Mouse (Mus musculus) liver, embryonic 16.5 days (tissue): ENCODE data around the gene Ankrd13a. TPM values are rescaled to one million over a fixed set of nuclear protein-coding genes. Genes with fewer than 3 reads are reported as not detected.

Experiments used
- ATAC-seq: fragments of 200-750 bp; cut with Nextera tagmentation; 2 replicates; pipeline ENCODE4 v1.8.0; 2017; ENCODE audit warnings: low read depth, mild to moderate bottlenecking, moderate number of reproducible peaks, moderate library complexity
- H3K27ac ChIP-seq: fragments of 300-500 bp; sonication (generic); 2 replicates; pipeline ENCODE4 v1.5.1; 2014; ENCODE audit warnings: mild to moderate bottlenecking, low read length
- H3K27me3 ChIP-seq: fragments of 300-500 bp; sonication (generic); 2 replicates; pipeline ENCODE4 v1.6.1; 2014; ENCODE audit warnings: low read depth, low read length, mixed read lengths; ENCODE audit not compliant: control insufficient read depth, insufficient read depth
- H3K36me3 ChIP-seq: fragments of 300-500 bp; sonication (generic); 2 replicates; pipeline ENCODE4 v1.6.1; 2014; ENCODE audit warnings: mild to moderate bottlenecking; ENCODE audit not compliant: control insufficient read depth, insufficient read depth
- H3K4me1 ChIP-seq: fragments of 300-500 bp; sonication (generic); 2 replicates; pipeline ENCODE4 v1.6.1; 2014; ENCODE audit warnings: low read depth, low read length, mixed read lengths; ENCODE audit not compliant: control insufficient read depth
- H3K4me2 ChIP-seq: fragments of 300-500 bp; sonication (generic); 2 replicates; pipeline ENCODE4 v1.6.1; 2014; ENCODE audit warnings: low read depth, low read length, mixed read lengths
- H3K4me3 ChIP-seq: fragments of 300-500 bp; sonication (generic); 2 replicates; pipeline ENCODE4 v1.5.1; 2014; ENCODE audit warnings: low read depth, mild to moderate bottlenecking, low read length
- H3K9ac ChIP-seq: fragments of 300-500 bp; sonication (generic); 2 replicates; pipeline ENCODE4 v1.6.1; 2014; ENCODE audit warnings: low read depth, low read length
- H3K9me3 ChIP-seq: fragments of 300-500 bp; sonication (generic); replicated peaks from 2 replicates; pipeline ENCODE4 v1.6.1; 2016; ENCODE audit warnings: low read length; ENCODE audit not compliant: control insufficient read depth
- WGBS: fragments of 180-500 bp; shearing (Covaris S2); extraction: QIAGEN DNeasy Blood & Tissue Kit; methylation state at CpG from one replicate; pipeline ENCODE4 v1.1.7; 2014; ENCODE audit not compliant: insufficient replicate concordance; 5-methylcytosine and 5-hydroxymethylcytosine counted together
- polyA plus RNA-seq: library from polyadenylated mRNA; unstranded; fragments of >200 nt; fragmentation: Nextera tagmentation; extraction: Ambion mirVana; gene quantifications from 2 replicates; pipeline ENCODE4 v1.2.1, GENCODE M21; 2015

The Ankrd13a gene
- polyA plus RNA-seq, 1 experiment from 2014 or later, result 11.8 TPM

DNA sequence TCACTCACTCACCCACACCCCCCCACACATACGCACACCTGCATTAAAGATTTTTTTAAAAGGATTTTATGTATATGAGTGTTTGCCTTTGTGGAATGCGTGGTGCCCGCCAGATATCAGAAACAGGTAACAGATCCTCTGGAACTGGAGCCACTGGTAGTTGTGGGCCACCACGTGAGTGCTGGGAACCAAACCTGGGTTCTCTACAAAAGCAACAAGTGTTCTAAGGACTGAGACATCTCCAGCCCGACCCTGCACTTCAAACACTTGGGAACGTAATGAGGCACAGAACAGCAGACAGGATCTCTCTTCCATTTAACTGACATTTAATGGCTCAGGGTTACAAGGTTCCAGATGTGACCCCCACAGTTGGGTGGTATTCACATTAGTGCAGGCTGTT, 33.4 kb downstream of the Ankrd13a start:
- H3K9me3 ChIP-seq, result no peaks in the 10 kb centered on the region
- no peak overlapping the region for H3K9ac ChIP-seq
- H3K36me3 ChIP-seq, result peaks cover 18% of the 10 kb centered on the region
- H3K27ac ChIP-seq, result peak overlapping the region; percentile 68
- peaks cover 46% of the 10 kb centered on the region for H3K4me1 ChIP-seq
- peak overlapping the region; percentile 28 for H3K4me2 ChIP-seq
- no peaks in the 10 kb centered on the region for H3K27me3 ChIP-seq
- WGBS, result 30% methylated on average over 6 of the region's 6 CpGs
- H3K4me3 ChIP-seq, result no peak overlapping the region
- no peak for ATAC-seq

- H3K9me3 ChIP-seq, result no peaks in the 10 kb centered on the region
- H3K4me1 ChIP-seq, result peaks cover 46% of the 10 kb centered on the region
- no peak overlapping the region for H3K9ac ChIP-seq
- 23% methylated on average over 8 of the region's 8 CpGs for WGBS
- ATAC-seq, result peak; percentile 52
- peaks cover 16% of the 10 kb centered on the region for H3K36me3 ChIP-seq
- H3K4me3 ChIP-seq, result no peak overlapping the region
- no peak overlapping the region for H3K4me2 ChIP-seq
- H3K27me3 ChIP-seq, result no peaks in the 10 kb centered on the region
- H3K27ac ChIP-seq, result no peak overlapping the region
Measured at GRCm38 (mm10) chr5:114808385-114808784, 33.9 kb downstream of the Ankrd13a start.

DNA sequence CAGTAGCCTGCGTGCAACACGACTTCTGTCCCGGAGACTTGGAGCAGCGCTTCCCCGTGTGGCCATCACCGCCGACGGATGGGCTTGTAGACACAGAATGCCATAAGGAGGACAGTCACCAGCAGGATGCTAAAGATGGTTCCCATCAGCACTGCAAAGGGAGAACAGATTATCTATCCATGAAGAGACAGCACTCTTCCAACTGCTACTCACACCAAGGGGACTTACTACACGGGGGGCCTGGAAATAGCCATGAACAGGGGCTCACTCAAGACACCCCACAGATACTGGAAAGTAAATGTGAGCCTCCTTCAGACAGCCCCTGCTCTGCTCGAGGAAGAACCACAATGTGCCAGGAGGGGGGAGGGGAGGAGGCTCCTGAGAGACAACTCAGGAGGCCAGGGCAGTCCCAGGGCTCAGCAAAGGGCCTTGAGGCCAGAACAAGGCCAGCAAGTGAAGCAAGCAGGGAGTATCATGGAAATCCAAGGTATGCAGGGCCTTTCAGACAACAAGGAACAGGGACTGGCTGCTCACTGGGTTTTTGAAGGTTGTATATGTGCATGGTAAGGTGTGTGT, 34.8 kb downstream of the Ankrd13a start:
- Histone ChIP-seq H3K27me3 (no peaks in the 10 kb centered on the region), H3K4me2 (no peak overlapping the region)
- WGBS, result 74% methylated on average over 10 of the region's 10 CpGs

DNA sequence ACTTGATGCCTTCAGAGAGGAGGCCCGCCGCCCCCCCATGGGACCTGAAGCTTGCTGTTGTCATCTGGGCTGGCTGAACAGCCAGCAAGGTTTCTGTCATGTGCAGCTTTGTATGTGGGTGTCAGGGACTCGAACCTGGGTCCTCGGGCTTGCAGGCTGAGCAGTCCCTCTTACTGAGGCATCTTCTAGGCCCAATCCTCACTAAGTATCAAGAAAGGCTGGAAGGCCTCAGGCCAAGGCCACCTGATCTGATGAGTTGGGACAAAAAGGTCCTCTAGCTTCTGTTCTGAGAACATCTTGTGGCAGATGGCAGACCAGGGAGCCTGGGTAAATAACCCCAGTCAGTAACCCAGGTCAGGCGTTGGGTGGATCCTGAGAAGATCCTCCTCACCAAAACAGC, 35.3 kb downstream of the Ankrd13a start:
- Histone ChIP-seq H3K4me1 (peaks cover 46% of the 10 kb centered on the region), H3K36me3 (peaks cover 2% of the 10 kb centered on the region), H3K4me2 (no peak overlapping the region), H3K9me3 (no peaks in the 10 kb centered on the region), H3K4me3 (no peak overlapping the region), H3K27ac (no peak overlapping the region), H3K27me3 (no peaks in the 10 kb centered on the region), H3K9ac (no peak overlapping the region)
- 59% methylated on average over 5 of the region's 5 CpGs for whole genome bisulfite sequencing
- no peak for ATAC-seq

More for the DNA sequence above, 34.8 kb downstream of the Ankrd13a start:
- ATAC-seq, result no peak
- H3K9me3 ChIP-seq, result no peaks in the 10 kb centered on the region
- H3K4me3 ChIP-seq, result no peak overlapping the region
- H3K36me3 ChIP-seq, result peaks cover 7% of the 10 kb centered on the region
- H3K4me1 ChIP-seq, result peaks cover 46% of the 10 kb centered on the region
- no peak overlapping the region for H3K27ac ChIP-seq
- no peak overlapping the region for H3K9ac ChIP-seq

DNA sequence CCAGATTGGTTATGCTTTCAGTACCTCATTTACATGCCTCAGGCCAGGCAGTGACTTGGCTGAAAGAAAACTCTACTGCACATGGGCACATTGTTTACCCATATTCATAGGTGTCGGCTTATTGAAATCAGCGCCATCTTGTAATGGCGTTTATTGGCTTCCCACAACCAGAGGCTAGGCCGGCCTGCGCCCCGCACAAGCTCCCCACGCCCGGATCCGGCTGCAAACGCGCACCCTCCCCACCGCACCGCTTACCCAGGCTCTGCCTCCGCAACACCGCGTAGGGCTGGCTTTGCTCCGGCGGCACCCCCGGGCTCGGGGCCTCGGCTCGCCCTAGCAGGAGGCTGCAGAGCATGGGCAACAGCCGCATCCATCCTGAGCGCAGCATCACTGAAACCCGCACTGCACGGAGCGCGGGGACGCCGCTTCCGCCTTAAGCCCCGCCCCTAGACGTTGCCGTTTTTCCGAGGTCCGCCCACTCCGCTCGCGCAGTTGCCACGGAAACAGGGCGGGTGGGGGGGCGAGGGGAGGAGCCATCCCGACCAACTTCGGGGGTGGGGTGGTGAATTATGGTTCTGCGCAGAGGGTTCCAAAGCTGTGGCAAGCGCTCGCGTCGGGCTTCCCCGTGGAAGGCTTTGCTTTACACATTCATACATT, 39.2 kb downstream of the Ankrd13a start:
- ATAC-seq, result peak; percentile 86
- peak overlapping the region; percentile 75 for H3K9ac ChIP-seq
- WGBS, result under 1% methylated on average over 50 of the region's 50 CpGs
- peak overlapping the region; percentile 82 for H3K4me2 ChIP-seq
- peak overlapping the region; percentile 88 for H3K4me3 ChIP-seq
- H3K36me3 ChIP-seq, result no peaks in the 10 kb centered on the region
- no peaks in the 10 kb centered on the region for H3K27me3 ChIP-seq
- H3K9me3 ChIP-seq, result no peaks in the 10 kb centered on the region
- peak overlapping the region; percentile 54; the same call in 1 of the 2 replicates for H3K27ac ChIP-seq
- H3K4me1 ChIP-seq, result peaks cover 13% of the 10 kb centered on the region

GRCm38 (mm10) chr5:114816599-114816998, 42.1 kb downstream of the Ankrd13a start:
- 65% methylated on average over 6 of the region's 6 CpGs for WGBS
- no peak overlapping the region for H3K9ac ChIP-seq
- H3K4me3 ChIP-seq, result no peak overlapping the region

DNA sequence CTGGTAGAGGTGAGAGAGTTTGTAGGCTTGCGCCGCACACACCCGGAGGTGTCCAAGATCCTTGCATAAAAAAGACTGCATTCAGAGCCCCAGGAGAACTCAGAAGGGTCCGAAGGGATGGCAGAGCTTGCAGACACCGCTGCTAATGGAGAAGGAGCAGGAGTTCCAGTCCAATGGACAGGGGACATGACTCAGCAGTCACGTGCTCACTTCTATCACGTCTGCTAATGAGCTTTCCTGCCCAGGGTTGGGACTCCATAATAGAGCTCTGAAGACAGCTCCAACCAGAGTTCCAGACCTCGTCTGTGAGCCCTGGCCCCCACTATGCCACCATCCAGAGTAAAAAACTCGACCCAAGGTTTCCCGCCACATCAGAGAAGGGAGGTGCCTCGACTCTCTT, 43.6 kb downstream of the Ankrd13a start:
- H3K27me3 ChIP-seq, result no peaks in the 10 kb centered on the region
- no peaks in the 10 kb centered on the region; the same call in none of the 2 replicates for H3K4me1 ChIP-seq
- no peak overlapping the region for H3K27ac ChIP-seq
- H3K4me3 ChIP-seq, result no peak overlapping the region
- no peaks in the 10 kb centered on the region for H3K9me3 ChIP-seq
- H3K9ac ChIP-seq, result no peak overlapping the region
- 55% methylated on average over 10 of the region's 11 CpGs for WGBS
- ATAC-seq, result peak; percentile 53
- H3K36me3 ChIP-seq, result no peaks in the 10 kb centered on the region
- H3K4me2 ChIP-seq, result no peak overlapping the region

More at GRCm38 (mm10) chr5:114816599-114816998, 42.1 kb downstream of the Ankrd13a start:
- peaks cover 5% of the 10 kb centered on the region for H3K4me1 ChIP-seq
- ATAC-seq, result no peak
- no peaks in the 10 kb centered on the region for H3K9me3 ChIP-seq
- no peak overlapping the region for H3K4me2 ChIP-seq
- H3K36me3 ChIP-seq, result no peaks in the 10 kb centered on the region
- H3K27me3 ChIP-seq, result no peaks in the 10 kb centered on the region
- H3K27ac ChIP-seq, result no peak overlapping the region

- Histone ChIP-seq H3K4me3 (peak within 1 kb of the TSS; percentile 80), H3K27me3 (no peaks in the 10 kb centered on the region), H3K9me3 (no peaks in the 10 kb centered on the region), H3K27ac (peak within 1 kb of the TSS; percentile 57; the same call in 1 of the 2 replicates), H3K9ac (peak within 1 kb of the TSS; percentile 68), H3K4me1 (peaks cover 8% of the 10 kb centered on the region), H3K36me3 (no peaks in the 10 kb centered on the region), H3K4me2 (peak within 1 kb of the TSS; percentile 96)
- WGBS, result 9% methylated on average over 53 of the region's 53 CpGs
- ATAC-seq, result peak; percentile 52
Measured at GRCm38 (mm10) chr5:114822796-114823688, 48.6 kb downstream of the Ankrd13a start, which contains the start of gene 1500011B03Rik. Gene 1500011B03Rik (minus strand): TSS chr5:114823468.
